ENCODE assay signal across 17 mouse cellular contexts in the genomic region with DNA sequence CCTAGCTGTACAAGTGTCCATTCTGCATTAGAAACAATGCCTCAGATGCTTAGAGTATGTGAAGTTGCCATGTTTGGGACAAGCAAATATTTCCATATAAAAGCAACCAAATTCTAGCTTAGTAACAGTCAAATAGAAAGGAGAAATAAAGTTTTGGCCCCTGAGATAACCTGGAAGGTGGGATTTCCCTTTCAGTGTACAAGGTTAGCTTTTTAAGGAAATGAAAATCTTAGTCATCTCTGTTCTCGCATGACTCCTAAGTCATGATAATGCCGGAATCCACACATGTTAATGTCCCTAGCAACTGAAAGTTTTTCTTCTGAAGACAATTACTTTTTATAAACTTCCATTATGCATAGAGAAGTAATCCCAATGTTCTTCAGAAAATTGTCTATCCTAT.
"Had no signal": no experiment of that assay in that cellular context is flagged by ENCODE, and none has a peak within 500 bp of the region (broad histone marks: within the 10 kb centered on the region; RNA-seq: fewer than 3 reads in every experiment).

No protein-coding gene starts in this region.

- DNase-seq: retina, postnatal 1 day; right cerebral cortex, adult 18-20 months; right cerebral cortex, postnatal 14 days; right cerebral cortex, postnatal 25 days; right cerebral cortex, postnatal 4 days; spleen, adult 18-20 months; thymus, adult 18-20 months; thymus, adult 2 months; thymus, postnatal 14 days; thymus, postnatal 25 days; thymus, postnatal 36 days; thymus, postnatal 4 days had no signal

- H3K4me1 ChIP-seq: neural tube, embryonic 12.5 days; neural tube, embryonic 13.5 days; neural tube, embryonic 15.5 days; stomach, embryonic 15.5 days had no signal

- H3K9me3 ChIP-seq: neural tube, embryonic 12.5 days; neural tube, embryonic 13.5 days; neural tube, embryonic 15.5 days; stomach, embryonic 15.5 days had no signal

- H3K4me3 ChIP-seq: neural tube, embryonic 12.5 days; neural tube, embryonic 13.5 days; neural tube, embryonic 15.5 days; stomach, embryonic 15.5 days had no signal

- H3K27ac ChIP-seq: neural tube, embryonic 12.5 days; neural tube, embryonic 13.5 days; neural tube, embryonic 15.5 days; stomach, embryonic 15.5 days; stomach, postnatal 0 days had no signal

- H3K4me2 ChIP-seq: neural tube, embryonic 12.5 days; neural tube, embryonic 13.5 days; neural tube, embryonic 15.5 days; stomach, embryonic 15.5 days had no signal

- H3K36me3 ChIP-seq: neural tube, embryonic 12.5 days; neural tube, embryonic 13.5 days; neural tube, embryonic 15.5 days; stomach, embryonic 15.5 days had no signal

- H3K27me3 ChIP-seq: neural tube, embryonic 12.5 days; neural tube, embryonic 13.5 days; neural tube, embryonic 15.5 days; stomach, embryonic 15.5 days had no signal

- H3K9ac ChIP-seq: neural tube, embryonic 12.5 days; neural tube, embryonic 13.5 days; neural tube, embryonic 15.5 days; stomach, embryonic 15.5 days had no signal
